Mouse (Mus musculus) right cerebral cortex, postnatal 25 days (tissue): ENCODE measurements around the gene Dnpep.
A peak's percentile ranks its signal among the peaks of the same experiment; 100 is the strongest.

ENCODE experiments used
- DNase-seq: peaks from one replicate; pipeline ENCODE4 v3.0.0; 2022

Gene Dnpep

DNA sequence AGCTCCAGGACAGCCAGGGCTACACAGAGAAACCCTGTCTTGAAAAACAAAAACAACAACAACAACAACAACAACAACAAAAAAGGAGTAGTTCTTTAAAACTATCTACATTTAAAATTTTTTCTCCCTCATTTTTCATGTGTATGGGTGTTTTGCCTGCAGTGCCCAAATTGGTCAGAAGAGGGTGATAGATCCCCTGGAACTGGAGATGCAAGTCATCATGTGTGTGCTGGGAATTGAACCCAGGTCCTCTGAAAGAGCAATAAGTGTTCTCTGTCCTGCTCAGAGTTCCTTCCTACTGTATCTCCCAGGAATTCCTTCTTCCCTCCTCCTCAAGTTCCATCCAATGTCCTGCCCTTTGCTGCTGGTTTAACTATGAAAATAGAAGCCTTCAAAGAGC lies 9.7 kb upstream of the Dnpep start:
- DNase-seq: no peak

DNA sequence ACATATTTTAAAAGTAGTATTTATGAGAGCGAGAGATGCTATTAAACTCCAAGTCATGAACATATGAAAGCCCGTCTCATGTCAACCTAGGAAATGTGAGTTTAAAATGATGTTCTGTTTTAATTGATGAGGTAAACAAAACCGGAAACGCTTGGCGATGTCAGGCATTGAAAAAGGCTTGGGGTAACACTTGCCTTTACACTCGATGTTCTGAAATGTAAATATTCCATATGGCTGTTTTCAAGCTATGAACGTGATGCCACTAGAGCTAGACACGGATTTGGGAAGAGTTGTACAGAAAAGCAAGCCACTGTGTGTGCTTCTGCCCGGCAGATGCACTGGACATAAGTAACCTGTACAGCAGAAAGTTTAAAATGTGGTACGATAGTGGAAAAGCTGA lies 1.4 kb upstream of the Dnpep start:
- no peak for DNase-seq

DNA sequence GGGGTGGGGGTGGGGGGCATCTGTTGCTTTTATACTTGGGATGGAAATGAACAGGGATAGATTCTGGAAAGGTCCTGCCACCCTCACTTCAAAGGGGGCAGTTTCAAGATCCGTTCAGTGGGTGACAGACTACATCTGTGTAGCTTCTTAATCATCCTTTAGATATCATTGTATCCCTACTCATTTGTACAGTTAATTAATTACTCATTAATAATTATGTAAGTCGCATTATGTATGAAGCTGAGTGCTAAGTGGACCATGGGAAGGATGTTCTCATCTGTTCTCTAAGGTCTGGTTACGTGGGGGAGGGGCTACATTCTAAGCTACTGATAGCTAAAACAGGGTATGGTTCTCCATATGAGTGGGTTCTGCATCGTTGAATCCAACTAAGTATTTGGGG lies 946 bp upstream of the Dnpep start:
- DNase-seq: no peak

DNA sequence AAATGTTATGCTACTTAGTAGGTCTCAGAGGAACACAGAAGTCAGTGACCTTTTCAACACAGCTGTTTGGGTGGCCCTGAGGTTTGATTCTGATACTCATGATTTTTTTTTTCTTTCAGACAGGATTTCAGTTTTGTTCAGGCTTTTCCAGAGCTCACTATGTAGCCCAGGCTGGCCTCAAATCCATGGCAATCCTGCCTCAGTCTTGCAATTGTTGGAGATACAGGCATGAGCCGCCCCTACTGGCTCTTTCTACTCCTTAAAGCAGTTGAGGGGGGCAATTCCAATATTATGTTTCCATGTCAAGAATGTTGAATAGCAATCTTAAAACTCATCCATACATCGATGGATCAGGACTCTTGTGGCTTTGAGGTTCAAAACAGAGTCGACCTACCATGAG lies 511 bp upstream of the Dnpep start:
- no peak for DNase-seq

DNA sequence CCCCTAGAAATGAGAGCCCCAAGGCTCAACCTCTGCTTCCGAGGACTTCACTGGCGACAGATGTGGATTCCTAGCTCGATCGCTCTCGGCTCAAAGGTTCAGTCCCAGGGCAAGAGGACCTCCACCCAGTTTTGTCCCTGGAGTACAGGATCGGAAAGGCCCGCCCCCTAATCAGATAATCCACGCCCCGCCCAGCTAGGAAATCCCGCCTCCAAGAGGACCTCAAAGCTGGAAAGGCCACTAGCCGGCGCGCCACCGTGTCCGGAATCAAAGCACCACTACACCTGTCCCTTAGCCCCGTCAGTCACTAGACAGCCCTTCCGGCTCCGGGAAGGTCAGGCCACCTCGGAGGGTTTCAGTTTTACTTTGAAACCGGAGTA lies 939 bp downstream of the Dnpep start:
- peak; percentile 69 for DNase-seq

DNA sequence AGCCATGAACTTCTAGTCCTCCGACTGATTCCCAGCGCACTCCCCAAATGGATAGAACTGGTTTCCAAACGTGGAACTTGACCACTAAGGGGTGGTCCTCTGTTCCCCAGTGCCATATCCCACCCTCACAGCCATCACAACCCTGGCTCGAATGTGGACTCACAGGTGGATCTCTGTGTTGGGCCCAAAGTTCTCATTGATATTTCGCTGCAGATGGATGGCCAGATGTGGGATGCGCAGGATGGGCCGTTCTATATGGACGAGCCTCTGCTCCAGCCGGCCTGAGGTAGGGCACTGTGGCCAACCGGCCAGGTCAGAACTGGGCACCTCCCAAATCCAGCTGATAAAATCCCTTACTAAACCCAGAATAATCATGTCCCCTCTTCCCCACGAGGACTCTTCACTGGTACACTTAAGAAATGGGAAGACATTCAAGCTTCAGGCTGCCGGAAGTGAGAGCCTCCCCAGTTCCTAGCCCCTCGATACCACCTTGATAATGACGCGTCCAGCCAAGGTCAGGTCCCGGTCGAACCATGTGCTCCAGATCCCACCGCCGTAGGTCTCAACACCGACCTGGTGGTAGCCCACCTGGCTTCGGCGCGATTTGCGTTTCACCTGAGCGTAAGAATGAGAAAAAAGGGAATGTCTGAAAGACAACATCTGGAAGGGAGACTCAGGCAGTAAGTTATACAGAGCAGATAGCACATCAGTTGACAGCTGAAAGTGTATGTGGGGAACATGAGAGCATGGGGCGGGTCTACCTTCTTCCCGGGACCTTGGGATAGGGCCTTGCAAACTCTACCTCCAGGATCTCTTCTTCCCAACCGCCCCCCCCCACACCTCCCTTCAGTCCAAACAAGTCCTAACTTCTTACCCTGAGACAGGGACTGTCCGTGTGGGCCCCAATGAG lies 2.1 kb downstream of the Dnpep start:
- DNase-seq: no peak

DNA sequence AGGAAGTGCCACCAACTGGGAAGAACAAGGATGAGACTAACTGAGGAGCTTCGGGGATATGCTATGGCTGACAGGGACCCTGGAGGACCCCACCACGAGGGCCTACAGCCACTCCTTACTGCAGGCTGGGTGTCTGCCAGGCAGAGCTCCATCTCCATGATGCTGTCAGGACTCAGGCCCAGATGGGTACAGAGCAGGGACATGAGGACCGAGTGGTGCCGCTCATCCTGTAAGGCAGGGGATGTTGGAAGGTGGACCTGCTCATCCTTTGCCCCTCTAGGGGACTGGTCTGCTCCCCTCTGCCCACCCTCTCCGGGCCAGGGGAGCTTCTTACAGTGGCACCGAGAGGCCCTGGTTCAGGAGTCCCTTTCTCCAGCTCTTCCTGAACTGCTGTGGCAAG lies 2.8 kb downstream of the Dnpep start:
- no peak for DNase-seq

DNA sequence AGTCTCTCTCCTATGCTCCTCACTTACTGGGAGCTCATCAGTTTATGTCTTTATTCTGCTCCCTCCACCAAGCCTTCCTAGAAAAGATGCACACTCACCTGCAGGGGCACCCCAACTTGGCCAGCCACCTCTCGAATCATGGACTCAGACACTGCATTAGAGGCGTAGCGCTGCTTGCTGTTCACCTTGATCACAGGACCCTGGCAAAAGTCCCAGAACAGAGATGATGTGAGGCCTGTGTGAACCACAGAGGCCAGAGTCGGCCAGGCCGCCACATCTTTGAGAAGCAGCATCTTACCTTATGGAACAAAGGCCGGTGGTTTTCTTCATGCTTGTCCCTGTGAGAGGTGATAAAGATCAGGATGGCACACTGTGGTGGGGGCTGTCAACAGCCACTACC lies 6.1 kb downstream of the Dnpep start:
- DNase-seq: no peak

DNA sequence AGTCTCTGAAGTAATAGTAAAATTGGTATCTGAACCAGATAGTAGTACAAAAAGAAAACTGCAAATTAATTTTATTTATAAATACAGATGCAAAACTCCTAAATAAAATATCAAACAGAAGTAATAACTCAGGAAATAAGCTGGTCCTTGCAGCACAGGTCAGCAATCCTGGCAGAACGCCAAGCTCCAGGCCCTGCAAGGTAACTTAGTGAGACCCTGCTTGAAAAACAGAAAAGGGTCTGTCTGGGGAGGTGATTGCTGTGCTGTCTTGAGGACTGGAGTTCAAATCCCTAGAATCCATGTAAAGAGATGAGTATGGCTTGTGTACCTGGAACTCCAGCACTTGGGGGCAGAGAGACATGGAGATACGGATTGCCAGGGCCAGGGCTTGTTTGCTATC lies 13.1 kb downstream of the Dnpep start:
- DNase-seq: no peak

DNA sequence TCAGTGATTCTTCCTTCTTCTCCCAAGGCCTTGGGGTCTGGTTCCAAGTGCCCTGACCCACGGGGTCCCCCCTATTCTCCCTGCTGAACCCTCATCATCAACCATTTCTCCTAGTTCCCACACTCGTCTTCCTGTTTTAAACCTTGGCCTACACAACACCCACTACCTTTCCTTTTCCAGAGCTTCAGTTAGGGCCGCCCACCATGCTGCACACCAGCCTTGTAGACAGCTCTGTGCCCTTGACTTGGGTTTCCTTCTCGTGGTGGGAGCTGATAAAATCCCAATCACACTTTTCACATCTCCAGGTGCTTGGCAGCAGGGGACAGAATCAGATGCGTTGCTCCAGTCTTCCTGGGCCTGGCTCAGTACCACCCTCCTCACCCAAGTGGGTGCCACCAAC lies 23.5 kb downstream of the Dnpep start:
- DNase-seq: no peak

DNA sequence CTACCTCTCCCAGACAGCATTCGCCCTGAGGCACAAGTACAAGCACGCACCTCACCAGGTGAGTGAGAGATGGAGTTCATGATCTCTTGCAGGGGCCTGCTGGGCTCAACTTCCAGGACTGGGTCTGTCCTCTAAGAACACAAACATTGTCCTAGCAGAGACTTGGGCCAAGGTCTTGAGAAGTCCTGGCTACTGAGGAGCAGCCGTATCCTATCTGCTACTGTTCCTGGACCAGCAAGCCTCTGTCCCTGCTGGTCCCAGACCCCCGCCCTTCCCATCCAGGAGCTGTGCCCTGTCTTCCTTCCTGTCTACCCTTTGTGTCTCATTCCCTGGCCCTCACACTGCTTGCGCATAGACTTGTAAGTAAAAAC lies 24.5 kb downstream of the Dnpep start:
- DNase-seq: no peak

DNA sequence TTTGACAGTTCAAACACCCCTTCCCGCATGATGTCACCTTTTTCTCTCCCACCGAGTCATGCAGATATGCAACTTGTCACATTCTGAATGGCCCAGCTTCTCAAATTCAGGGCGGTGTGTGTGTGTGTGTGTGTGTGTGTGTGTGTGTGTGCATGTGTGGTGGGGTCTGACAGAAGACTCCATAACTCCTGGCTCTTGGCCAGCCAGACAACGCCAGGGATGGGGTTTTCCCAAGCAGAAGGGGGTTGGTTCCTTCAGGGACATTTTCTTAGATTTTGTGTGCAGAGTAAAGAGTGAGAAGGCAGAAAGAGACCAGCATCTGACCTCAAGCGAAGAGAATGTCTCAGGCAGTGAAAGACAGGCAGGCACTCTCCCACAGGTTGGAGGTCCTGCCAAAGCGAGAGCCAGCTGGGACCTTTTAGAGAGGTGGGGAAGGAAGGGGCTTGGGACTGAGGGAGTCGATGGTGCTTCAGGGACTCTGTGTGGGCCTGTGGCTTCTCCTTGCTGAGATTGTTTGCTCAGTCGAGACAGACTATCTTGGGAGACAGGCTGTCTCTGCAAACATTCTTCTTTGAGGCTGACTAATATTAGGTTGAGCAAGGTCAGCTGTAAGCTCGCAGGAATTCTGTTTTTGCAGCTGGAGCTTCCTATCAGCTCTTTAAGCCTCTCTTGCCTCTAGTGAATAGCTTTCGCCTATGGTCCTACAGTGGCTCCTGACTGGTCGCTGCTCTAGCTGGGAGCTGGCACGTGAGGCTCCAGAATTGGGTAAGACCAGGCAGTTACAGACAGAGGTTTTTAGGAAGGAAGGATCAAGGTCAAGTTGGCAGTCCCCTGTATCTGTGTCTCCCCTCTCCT lies 25.1 kb downstream of the Dnpep start:
- no peak for DNase-seq

DNA sequence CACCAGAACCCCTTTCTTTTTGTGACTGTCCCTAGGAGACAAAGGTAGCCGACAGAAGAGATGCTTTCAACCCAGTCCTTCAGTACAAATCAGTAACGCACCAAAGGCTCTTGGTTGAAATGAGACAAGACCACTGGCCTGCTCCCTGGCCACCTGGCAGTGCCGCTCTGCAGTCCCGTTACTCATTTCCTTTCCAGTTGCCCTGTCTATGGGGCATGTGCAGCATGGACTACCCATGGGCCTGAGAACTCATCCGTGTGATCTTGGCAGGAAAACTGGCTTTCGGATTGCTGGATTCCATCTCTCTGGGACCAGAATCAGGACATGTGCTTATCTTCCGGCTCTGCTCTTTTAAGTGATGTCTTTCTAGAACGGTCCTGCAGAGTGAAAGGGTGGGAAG lies 26.5 kb downstream of the Dnpep start:
- no peak for DNase-seq

DNA sequence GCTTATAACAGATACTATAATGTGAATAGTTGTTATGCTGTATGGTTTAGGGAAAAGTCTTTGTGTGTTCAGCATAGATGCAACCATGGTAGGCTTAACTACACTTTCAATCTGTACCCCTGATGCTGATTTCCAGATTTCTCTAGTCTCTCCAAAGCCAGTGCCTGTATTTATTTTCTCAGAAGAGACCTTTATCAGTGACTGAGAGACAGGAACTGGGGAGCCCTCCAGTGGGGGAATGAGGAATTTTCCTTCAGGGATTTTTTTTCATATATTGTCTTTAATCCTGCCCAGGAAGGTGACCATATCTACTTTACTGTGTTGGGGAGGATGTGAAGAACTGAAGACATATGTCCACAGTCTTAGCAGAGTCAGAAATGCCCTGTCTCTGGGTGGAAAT lies 27.2 kb downstream of the Dnpep start:
- DNase-seq: no peak

DNA sequence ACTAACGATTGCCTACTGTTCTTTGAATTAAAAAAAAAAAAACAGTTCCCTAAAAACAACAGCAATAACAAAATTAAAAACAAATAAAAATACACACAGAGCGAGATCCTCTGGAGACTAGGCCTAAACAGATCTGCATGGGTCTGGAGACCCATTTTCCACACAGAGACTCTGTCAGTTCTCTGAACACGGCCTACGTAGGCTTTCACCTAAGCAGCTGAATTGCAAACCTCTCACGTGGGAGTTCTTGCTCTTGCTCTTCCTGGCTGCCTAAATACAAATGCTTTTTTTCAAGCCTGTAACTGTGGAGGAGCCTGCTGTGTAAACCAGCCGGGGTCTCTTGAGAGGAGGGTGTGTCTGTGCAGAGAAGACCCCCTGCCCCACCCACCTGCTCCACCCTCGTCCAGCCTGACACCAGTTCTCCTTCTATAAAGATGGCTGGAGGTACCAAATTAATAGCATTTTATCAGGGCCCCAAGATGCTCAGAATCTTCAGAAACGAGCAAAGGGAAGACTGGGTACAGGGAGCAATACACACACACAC lies 27.8 kb downstream of the Dnpep start:
- no peak for DNase-seq

DNA sequence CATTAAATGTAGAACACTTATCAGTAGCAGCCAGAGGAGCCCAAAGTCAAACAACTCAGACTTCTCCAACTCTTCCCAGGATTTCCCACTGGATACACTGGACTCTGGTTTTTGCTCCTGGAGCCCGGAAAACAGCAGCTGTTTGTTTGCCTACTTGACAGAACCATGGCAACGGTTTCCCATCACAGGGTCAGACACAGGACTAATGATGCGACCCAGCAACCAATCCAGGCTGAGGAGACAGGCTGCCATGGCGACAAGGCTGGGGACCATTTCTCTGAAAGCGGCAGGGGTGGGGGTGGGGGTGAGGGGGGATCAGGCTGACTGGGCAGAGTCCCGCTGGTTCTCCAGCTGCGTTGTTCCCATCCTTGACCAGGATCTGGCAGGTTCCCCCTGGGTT lies 28.4 kb downstream of the Dnpep start:
- no peak for DNase-seq

DNA sequence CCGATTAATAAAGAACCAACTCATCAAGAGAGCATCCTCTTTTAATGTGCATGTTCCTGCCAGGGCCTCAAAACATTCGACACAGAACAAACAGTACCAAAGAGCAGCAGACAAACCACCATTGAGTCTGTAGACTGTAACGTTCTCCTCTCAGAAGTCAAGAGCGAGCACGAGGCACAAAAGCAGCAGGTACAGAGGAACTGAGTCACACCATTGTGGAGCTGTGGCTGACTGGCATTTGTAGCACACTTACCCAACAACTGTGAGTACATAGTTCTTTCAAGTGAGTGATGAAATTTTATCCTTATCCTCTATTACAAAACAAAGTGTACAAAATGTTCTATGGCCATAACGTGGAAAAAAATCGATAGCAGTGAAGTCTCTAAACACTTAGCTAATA lies 32.9 kb downstream of the Dnpep start:
- no peak for DNase-seq

DNA sequence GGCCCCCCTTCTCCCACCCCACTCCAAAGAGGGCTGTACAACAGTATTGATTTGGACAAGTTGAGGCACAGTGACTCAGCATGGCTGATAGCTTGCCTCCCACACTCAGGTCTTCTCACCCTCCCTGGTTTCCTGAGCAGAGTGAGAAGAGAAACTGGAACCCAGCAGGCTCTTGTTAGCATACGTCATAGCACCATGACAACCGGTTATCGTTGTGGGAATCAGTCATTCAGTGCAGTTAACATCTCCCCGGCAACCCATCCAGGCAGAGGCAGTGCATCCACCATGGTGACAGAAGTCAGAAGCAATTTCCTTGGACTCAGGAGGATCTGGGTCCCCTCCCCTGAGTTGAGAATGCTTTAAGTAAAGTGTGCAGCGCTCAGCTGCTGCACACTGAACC lies 34.8 kb downstream of the Dnpep start:
- no peak for DNase-seq

DNA sequence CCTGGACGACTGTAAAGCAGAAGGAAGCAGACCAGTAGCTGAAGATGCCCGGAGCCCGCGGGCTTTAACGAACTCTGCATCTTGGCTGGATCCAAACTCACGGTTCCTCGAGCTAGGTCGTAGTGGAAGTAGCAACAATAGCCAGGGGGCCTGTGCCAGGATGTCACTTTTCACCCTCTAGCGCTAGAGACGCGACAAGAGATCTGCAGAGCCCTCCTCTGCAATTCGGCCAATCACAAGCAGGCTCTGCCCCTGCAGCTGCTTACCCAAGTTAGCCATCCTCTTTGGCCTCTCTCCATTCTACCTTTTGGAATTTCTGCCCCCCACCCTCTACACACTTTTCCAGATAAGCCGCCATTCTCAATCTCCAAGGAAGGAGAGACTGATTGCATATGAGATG lies 39.6 kb downstream of the Dnpep start, which contains the start of gene Resp18:
TSS of gene Resp18 (minus strand) at position 188 of the 400 bp plus-strand sequence.
- DNase-seq: no peak

DNA sequence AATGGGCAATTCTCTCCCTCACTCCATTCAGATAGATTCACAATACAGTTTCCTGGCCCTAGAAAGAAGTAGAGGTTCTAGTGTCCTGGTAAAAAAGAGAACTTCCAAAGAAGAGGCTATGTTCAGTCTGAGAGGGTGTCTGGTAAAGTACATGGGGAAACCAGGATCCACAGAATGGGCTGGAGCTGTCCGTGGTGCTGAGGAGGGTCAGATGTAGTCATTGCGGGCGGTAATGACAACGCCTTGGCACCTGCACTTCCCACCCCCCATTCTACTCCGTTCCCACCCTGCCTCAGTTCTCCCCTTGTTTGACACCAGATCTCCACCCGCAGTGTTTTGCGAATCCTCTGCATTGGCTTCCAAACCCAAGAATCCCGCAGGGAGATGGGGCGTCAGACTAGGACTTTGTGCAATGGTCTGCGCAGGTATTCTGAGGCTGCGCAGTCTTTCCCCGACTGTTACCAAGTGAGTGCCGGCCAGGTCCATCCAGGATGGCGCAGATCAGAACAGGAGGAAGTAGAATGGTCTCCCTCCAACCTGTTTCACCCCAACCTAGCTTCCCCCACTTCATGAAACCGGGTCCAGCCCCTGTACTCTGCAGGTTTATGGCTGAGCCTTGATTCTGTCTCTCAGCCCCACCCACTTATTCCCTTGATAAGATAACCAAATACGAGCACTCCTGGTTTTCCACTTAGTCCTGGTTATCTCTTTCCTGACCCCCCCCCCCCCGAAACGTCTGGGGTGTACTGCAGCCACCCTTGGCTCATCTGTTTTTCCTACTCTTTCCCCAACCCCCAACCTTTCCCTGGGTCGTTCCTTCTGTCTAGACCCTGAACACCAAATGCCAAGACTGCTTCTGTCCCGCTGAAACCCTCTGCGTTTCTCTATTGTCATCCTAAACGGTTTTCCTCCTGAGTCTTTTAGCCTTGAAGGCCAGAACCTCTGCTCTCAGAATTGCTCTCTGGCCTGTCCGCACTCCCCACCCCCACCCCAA lies 40.3 kb downstream of the Dnpep start:
- no peak for DNase-seq

DNA sequence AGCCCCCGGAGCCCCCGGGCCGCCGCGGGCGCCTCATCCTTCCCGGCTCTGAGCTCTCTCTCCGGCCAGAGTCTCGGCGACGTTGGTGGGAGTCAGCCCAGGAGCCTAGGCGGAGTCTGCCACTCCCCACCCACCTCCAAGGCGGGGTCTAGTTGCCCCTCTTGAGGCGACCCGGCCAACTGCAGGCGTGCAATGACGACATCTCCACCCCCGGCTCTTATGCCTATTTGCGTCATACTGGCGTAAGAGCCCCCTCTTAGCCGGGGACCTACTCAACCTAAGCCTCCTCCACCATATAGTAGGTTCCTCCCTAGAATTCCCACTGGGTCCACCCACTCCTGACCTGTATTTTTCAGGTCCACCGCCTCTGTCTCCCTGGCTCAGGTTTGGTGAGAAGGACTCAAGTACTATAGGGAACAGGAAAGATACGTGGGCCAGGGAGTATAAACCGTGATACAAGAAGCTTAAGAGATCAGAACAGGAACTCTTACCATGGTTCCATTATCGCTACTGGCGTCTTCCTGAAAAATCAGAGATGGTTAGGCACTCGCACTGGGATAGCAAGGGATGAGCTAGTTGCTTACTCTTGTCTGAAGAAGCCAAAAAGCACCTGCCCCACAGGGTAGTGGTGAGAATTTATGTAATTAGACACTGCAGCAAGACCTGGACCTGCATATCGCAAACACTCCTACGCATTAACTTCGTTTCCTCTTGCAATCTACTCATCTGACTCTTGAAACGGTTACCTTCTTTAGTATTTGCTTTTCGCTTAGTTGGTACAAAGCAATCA lies 53.5 kb downstream of the Dnpep start, which contains the start of gene Ptprn:
TSS of gene Ptprn (minus strand) at position 412 of the 790 bp plus-strand sequence.
- DNase-seq: peak; percentile 87
